Mouse (Mus musculus) CD4-positive helper T cell, adult 2 months (primary cell): ENCODE measurements at regions not wholly inside any gene's neighbourhood (a gene's known extent, or its start where the extent isn't known, plus 50 kb on each side); places are given as distances from the start of the nearest gene placed in this dataset.

Source experiments
- DNase-seq: peaks from one replicate; pipeline ENCODE4 v3.0.0-alpha.2; 2012; ENCODE audit warnings: low read depth, missing footprints, low spot score

DNA sequence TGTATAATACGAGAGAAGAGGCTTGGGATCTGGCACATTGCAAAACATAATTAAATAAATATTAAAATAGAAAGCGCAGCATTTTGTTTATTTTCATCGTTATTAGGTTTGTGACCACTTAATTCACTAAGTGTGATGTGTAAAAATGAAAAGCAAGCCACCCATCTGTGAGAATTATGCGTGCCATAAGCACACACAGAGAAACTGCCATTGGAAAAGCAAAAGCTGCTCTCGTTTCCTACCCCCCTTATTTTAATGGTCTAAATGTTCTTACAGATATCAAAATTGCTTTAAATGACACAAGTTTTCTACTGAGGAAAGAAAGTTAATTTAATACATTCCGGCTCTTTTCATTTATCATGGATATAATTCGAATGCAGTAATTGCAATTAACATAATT is 2780.8 kb upstream of the Gm7489 start:
- DNase-seq, result no peak

GRCm38 (mm10) chr15:51104362-51104761 is 2780.3 kb upstream of the Gm7489 start:
- DNase-seq, result no peak

DNA sequence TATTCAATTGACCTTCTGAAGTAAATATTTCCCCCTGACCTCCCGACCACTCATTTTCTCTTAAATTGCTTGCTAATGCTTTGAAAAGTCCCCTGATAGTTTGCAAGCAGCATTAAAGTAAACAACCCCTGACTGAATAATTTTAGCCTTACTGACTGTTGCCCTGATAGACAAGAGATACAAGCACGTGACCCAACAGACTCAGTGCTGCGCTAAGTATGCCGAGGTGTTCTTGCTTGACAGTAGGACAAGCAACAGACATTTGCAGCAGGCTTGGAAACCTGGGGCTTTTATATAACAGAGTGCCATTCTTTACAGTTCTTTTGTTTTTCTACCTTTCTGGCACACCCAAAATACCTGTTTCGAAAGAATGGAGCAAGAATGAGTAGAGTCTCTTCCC is 2779.9 kb upstream of the Gm7489 start:
- DNase-seq, result no peak

- DNase-seq, result no peak
These were observed 2779.2 kb upstream of the Gm7489 start for GRCm38 (mm10) chr15:51105359-51106008.

DNA sequence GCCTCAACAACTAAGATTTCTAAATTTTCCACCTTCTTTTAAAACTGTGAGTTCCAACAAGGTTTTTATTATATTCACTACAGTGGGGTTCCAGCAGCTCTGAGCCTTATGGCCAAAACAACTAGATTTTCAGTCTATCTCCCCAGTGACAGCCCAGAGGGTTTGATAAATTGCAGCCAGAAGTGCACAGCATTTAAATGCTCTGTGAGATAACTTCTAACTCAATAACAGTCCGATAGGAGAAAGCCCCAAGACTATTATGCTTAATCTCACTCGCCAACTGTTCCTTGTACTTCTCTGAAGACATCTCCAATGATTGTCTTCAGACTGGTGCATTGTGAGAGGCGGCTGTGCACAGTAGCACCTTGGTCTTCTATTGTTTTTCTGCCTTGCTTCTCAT is 2774.5 kb upstream of the Gm7489 start:
- DNase-seq, result no peak

GRCm38 (mm10) chr15:51125896-51126295 is 2758.8 kb upstream of the Gm7489 start:
- no peak for DNase-seq

DNA sequence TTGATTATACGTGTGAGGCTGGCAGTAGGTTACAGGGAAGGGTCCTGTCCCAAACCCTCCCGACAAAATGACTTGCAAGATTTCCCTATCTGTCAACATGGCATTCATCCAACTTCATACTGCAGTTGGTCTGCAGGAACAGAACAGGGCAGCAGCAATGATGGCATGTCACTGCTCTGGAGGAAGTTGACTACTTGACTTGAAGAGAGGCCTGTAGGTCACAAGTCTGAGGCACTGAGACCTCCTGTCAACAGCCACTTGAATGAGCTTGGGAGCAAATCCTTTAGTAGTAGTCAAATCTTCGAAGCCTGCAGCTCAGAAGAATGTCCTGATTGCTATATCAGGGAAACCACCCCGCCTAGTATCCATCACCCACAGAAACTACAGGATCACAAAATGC is 2753.7 kb upstream of the Gm7489 start:
- no peak for DNase-seq

- DNase-seq, result no peak
These were observed 2748.6 kb upstream of the Gm7489 start for GRCm38 (mm10) chr15:51136121-51136520.

DNA sequence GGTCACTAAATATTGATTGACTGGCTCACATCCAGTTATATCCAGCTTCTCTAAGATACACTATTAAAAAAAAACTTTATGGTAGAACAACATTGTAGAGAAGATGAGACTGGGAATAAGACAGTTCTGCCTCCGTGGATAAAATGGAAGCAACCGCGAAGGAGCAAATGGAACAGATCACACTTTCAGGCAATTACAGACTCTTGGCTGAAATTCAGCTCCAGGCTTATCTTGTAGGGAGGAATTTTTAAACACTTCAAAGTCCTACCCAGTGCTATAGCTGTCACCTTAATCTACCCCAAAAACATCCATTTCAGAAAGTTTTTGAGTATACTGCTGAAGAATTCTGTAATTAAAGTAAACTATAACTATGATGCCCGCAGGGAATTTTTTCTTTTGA is 2745.2 kb upstream of the Gm7489 start:
- no peak for DNase-seq

GRCm38 (mm10) chr15:51173976-51174620 is 2710.6 kb upstream of the Gm7489 start:
- no peak for DNase-seq

DNA sequence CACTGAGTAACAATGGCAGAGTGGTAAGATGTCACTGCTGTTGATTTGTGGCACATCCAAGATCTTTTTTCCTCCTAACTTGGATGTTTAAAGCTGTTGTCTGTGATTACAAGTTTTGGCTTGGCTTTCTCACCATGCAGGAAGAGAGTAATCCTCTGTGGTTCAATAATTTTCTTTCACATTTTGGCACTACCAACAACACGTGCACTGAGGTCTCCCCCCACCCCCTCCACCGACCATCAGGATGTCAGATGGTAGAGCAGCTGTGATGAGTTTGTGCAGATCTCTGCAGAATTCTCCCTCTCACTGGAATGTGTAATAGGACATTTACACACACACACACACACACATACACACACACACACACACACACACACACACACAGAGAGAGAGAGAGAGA is 2708.2 kb upstream of the Gm7489 start:
- no peak for DNase-seq

GRCm38 (mm10) chr15:51189134-51189533 is 2695.6 kb upstream of the Gm7489 start:
- DNase-seq, result no peak

DNA sequence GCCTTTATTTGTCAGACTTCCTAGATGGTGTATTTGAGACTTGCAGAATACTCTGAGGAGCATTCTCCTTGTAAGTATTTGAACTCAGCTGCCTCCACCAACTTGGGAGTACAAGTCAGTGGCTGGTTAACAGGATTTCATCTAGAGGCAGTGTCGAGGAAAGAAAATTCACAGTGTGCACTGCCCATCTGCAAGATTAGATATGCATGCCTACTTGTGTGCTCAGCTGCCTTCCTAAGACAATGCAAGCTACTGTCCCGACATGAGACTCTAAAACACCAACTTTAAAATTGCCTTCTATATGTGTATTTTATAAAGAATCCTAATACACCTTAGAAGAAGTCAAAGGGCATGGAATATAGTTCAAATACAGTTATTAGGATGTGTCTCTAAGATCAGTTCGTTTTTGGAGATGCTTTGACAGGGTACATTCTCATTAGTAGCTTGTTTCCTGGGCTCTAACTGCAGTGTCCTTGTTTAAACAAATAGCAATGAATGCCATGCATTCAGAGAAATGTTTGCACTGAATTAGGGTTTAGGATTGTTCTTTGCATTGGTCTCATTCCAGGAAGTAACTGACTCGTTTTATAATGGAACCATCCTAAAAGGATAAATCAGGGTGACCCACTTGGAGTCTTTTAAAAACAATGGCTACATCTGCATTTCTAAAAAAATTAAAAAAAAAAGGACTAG is 2687.1 kb upstream of the Gm7489 start:
- no peak for DNase-seq

DNA sequence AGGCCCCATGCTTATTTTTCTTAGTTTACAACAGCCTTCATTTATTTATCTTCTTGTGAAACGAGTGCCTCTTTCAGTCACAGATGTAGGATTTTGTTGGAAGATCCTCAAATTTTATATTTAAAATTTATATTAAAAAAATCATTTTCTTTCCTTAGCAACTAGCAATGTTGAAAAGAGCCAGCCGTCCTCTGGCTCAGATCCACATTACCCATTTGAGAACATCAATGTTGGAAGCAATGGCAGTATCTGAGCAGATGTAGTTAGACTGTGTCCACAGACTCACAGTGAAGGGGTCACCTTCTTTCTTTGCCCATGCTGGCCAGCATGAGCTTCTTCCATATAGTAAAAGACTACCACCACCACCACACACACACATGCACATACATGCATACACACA is 2681.4 kb upstream of the Gm7489 start:
- DNase-seq, result no peak

DNA sequence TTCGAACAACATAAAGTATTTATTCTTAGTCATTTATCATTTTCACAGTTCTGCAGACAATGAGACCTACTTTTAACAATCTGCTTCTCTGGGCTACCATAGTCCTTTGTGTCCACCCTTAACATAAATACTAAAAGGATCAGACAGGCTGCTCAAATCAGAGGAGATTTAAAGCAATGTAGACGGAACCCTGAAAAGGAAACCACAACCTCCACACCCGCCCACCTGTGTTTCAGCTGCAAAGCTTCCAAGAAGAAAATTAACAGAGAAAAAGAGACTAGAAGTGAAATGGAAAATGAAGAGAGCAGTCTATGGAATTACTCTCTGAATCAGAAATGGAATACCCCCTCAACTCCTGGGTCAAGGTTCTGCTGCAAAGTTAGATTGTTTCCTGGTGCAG is 2678.7 kb upstream of the Gm7489 start:
- DNase-seq, result no peak

- no peak for DNase-seq
These were observed 2677.9 kb upstream of the Gm7489 start for GRCm38 (mm10) chr15:51206773-51207172.

DNA sequence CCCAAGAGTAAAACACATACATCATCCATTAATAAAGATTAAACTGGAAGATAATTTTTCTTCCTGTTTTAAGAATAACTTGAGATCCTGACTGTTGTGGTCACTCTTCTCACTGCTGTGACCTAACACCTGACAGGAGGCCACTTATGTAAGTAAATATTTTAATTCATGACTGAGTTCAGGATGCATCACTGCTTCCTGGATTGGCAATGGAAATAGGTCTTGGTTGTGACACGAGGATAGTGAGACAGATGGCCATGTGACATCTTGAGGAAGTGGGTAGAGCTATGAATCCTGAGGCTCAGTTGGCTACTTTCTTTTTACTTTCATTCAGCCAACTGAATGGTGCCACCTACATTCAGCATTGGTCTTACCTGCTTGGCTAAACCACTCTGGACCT is 2649.8 kb upstream of the Gm7489 start:
- no peak for DNase-seq

DNA sequence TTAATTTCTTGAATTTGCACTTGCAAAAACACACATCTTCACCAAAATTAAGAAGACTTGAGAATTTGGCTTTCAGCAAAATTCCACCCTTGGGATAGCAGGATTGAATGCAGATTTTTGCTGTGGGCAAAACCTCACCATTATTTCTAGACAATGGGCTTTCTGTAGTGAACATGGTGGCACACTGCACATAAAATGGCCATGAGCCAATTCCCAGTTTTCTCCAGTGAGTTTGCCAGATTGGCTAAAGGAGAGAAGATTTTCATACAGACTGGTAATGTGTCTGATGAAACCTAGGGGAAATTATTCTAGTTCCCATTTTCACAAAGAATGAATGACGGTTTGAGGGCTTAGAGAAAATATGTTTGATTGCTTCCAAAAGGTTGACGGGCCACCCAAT is 2640.1 kb upstream of the Gm7489 start:
- no peak for DNase-seq

DNA sequence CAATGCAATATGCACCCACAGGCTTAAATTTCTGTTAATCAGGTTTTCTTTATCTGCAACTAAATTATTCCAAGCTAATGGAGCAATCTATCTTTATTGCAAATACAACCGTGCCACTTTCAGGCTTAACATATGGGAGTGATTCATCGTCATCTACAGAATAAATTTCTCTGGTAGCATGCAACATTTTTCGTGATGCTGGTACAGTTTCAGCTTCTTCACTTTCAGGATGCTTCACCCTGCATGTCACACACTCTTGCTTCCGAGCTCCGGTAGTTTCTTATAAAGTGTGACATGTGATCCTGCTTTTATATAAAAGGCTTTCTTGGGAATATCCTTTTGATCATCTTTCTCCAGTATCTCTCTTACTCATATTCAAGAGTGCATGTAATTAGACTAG is 2637.4 kb upstream of the Gm7489 start:
- DNase-seq, result no peak

DNA sequence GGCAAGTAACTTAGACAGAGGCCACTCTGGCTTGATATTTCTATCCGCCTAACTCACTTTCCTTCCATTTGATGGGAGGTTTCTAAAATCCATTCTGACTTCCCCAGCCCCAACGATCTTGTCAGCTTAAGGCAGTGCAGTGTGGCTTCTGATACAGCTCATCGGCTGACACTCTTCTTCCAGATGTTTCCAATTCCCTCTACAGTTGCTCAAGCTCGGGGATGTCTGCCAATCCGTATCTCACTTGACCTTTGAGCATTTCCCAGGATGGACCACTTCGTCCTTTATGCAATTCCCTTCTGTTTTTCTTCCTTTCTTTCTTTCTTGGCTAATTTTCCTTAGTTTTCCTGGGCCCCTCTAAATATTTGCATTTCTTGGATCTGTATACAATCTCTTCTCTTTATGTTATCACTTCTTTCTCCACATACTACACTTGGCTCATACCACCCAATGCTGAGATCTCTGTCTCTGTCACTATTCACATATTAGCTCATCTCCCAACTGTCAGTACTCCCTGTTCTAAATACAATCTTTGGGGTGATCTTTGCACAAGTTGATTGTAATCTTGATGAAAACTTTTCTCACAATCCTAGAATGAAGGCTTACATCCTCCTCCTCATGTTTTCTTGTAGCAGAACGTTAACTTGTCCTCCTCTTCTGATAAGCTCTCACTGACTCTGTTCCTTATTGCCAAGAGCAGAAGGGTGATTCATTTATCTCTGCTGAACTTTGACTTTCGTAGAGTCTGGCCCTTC is 2636.5 kb upstream of the Gm7489 start:
- DNase-seq, result no peak

DNA sequence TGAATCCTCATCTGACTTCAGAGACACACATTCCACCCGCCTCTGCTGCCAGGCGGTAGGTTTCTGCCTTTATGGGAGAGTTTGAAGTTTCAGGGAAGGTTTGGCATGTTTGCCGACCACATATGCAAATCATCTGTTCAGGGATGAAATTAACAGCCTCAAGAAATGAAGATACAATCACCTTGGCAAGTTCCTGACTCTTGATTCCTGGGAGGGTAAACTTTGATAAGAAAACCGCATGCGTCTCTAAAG is 2636.0 kb upstream of the Gm7489 start:
- DNase-seq, result no peak

DNA sequence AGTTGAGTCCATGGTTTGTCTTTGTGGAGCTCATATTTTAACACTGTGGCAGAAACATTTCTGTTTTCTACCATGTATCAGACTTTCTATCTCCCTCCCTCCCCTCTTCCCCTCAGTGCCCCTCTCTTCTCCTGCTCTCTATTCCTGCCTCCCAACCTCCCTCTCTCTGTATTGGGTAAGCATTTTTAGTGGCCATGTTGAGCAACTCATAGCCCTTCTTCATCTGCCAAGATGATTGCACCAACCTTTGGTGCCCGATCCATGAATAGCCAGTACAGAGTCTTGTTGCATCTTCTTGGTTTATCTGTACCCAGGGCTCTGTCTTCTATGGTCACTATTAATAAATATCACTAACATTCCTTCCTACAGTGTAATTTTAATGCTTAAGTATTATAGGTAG is 2630.6 kb upstream of the Gm7489 start:
- DNase-seq, result no peak

DNA sequence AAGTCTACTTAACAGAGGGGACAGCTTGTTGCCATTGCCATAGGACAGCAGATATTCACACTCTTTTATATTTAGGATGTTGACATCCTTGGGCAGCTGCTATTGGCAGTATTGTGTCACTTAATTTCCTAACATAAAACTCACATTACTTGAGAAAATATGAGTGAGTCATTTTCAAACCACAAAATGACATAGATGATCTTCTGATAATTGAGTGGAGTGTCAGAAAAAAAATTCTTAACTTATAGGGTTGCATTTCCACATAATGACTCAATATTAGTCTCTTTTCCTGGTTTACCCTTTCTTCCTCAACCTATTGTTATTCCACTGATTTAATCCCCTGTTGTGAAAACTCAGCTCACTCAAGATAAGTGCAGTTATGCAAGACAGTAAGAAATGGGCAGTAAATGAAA is 2629.5 kb upstream of the Gm7489 start:
- no peak for DNase-seq
